Mouse (Mus musculus) intestine, embryonic 16.5 days (tissue): Measurements from ENCODE around the gene Olfr1477. TPM values are rescaled to one million over a fixed set of nuclear protein-coding genes. Genes with fewer than 3 reads are reported as not detected.
"Not testable (repeated sequence)": the region's sequence is repeated elsewhere in the genome, so short reads cannot be mapped to it uniquely, and the experiment has no call there.

ENCODE experiments used
- ATAC-seq: fragments of 200-750 bp; cut with Nextera tagmentation; 2 replicates; pipeline ENCODE4 v1.8.0; 2017; ENCODE audit warnings: moderate TSS enrichment, moderate library complexity
- H3K27ac ChIP-seq: fragments of 300-500 bp; sonication (generic); 2 replicates; pipeline ENCODE4 v1.5.1; 2014; ENCODE audit warnings: mild to moderate bottlenecking, low read length
- H3K27me3 ChIP-seq: fragments of 300-500 bp; sonication (generic); replicated peaks from 2 replicates; pipeline ENCODE4 v1.6.1; 2014; ENCODE audit warnings: low read length, control low read depth, mixed read lengths; ENCODE audit not compliant: control insufficient read depth, insufficient read depth
- H3K36me3 ChIP-seq: fragments of 300-500 bp; sonication (generic); 2 replicates; pipeline ENCODE4 v1.6.1; 2014; ENCODE audit warnings: low read length, control low read depth; ENCODE audit not compliant: control insufficient read depth, insufficient read depth
- H3K4me1 ChIP-seq: fragments of 300-500 bp; sonication (generic); 2 replicates; pipeline ENCODE4 v1.6.1; 2014; ENCODE audit warnings: low read length, control low read depth, mixed read lengths; ENCODE audit not compliant: control insufficient read depth, insufficient read depth
- H3K4me2 ChIP-seq: fragments of 300-500 bp; sonication (generic); 2 replicates; pipeline ENCODE4 v1.6.1; 2014; ENCODE audit warnings: low read depth, low read length, control low read depth
- H3K4me3 ChIP-seq: fragments of 300-500 bp; sonication (generic); 2 replicates; pipeline ENCODE4 v1.5.1; 2014; ENCODE audit warnings: mild to moderate bottlenecking, low read length
- H3K9ac ChIP-seq: fragments of 300-500 bp; sonication (generic); 2 replicates; pipeline ENCODE4 v1.6.1; 2014; ENCODE audit warnings: low read depth, low read length
- H3K9me3 ChIP-seq: fragments of 300-500 bp; sonication (generic); 2 replicates; pipeline ENCODE4 v1.6.1; 2016; ENCODE audit warnings: low read length, control low read depth; ENCODE audit not compliant: control insufficient read depth
- WGBS: fragments of 180-500 bp; shearing (Covaris S2); extraction: QIAGEN DNeasy Blood & Tissue Kit; methylation state at CpG from one replicate; pipeline ENCODE4 v1.1.7; 2014; 5-methylcytosine and 5-hydroxymethylcytosine counted together
- polyA plus RNA-seq: library from polyadenylated mRNA; unstranded; fragments of >200 nt; fragmentation: Nextera tagmentation; extraction: Ambion mirVana; gene quantifications from 2 replicates; pipeline ENCODE4 v1.2.1, GENCODE M21; 2015

Gene Olfr1477
- not detected in 2 replicates for polyA plus RNA-seq

DNA sequence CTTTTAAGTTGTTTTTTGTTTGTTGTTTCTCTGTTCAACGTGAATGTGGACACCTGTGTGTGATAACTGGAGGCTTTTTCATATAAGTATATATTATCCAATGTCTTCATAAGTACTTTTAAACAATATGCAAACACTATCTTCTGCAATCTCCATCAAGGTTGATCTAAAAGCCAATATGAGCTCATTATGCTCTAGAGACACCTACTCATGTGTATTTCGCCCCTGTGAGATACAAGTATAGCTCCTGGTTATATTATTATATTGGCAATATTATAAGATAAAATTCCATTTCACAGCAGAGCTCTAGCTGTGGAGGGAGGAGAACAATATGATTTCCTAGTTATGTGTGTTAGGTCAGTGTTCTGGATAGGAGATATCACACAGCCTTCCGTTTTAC lies at the start of gene Olfr1477:
Gene Olfr1477, plus strand, starts transcription at position 301 of the 400 bp plus-strand sequence.
- no peaks in the 10 kb centered on the region for H3K36me3 ChIP-seq
- H3K4me3 ChIP-seq: no peak within 1 kb of the TSS
- ATAC-seq: no peak
- H3K27me3 ChIP-seq: no peaks in the 10 kb centered on the region
- WGBS: 64% methylated on average over 3 of the region's 3 CpGs
- H3K9me3 ChIP-seq: peaks cover 3% of the 10 kb centered on the region; the same call in 1 of the 2 replicates
- no peak within 1 kb of the TSS for H3K4me2 ChIP-seq
- no peaks in the 10 kb centered on the region for H3K4me1 ChIP-seq
- H3K27ac ChIP-seq: no peak within 1 kb of the TSS
- no peak within 1 kb of the TSS for H3K9ac ChIP-seq

DNA sequence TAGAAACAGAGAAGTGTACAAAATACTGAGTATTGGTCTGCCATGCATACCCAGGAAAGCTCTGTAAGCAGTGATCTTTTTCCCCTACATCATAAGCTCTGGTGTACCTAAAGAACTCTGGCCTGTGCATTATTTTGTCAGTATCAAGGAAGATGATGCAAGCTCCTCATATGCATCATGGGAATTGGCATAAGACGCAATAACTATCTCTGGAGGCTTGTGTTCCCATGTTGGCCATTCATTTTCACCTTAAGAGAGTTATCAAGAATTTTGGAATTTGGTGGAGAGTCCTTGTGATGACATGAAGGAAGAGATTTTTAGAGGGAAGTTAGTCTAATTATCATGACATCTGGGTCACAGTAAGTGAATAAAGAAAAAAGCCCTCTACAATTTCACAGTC lies 44.4 kb upstream of the Olfr1477 start, which contains the start of gene Olfr1472:
Gene Olfr1472, minus strand, starts transcription at position 101 of the 400 bp plus-strand sequence.
- Histone ChIP-seq H3K27me3 (no peaks in the 10 kb centered on the region), H3K36me3 (no peaks in the 10 kb centered on the region), H3K9ac (no peak within 1 kb of the TSS), H3K9me3 (no peaks in the 10 kb centered on the region), H3K4me2 (no peak within 1 kb of the TSS), H3K4me3 (no peak within 1 kb of the TSS), H3K27ac (no peak within 1 kb of the TSS), H3K4me1 (no peaks in the 10 kb centered on the region)
- ATAC-seq: no peak
- 80% methylated on average over 1 of the region's 1 CpGs for WGBS

DNA sequence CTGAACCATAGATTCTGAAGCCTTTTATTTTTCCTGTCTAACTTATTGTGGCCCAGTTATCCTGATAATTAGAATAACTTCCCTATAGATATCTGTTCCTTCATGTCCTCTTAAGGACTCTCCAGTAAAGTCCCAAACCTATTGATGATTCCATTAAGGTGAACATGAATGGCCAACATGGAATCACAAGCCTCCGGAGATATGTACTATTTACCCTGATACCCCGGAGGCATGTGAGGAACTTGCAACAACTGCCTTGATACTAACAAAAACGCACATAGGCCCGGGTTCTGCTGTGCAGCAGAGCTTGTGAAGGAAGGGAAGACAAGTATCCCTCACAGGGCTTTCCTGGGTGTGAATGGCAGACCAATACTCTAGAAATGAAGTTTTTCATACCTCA lies 31.1 kb upstream of the Olfr1477 start, which contains the start of gene Olfr1474:
Gene Olfr1474, plus strand, starts transcription at position 301 of the 400 bp plus-strand sequence.
- H3K36me3 ChIP-seq, H3K4me3 ChIP-seq, H3K9me3 ChIP-seq, H3K9ac ChIP-seq, H3K27ac ChIP-seq, H3K27me3 ChIP-seq, H3K4me2 ChIP-seq, H3K4me1 ChIP-seq, ATAC-seq: not testable (repeated sequence)
- 82% methylated on average over 4 of the region's 4 CpGs for WGBS

DNA sequence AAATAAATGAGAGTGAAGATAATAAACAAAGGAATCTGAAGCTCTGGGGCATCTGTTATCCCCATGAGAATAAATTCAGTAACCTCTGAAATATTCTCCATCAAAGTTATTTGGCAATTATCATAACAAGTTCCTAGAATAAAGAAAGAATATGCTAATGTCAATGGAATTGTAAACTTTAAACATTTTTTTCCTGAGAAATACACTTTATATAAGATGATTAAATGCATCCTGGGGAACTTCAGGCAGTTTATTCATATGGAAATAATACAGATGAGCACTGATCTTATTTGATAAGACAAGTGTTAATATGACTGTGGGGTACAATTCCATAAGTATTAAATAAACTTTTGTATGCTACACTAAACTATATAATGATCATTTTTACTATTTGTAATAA lies 20.2 kb upstream of the Olfr1477 start, which contains the start of gene Olfr1475:
Gene Olfr1475, minus strand, starts transcription at position 101 of the 400 bp plus-strand sequence.
- no peak within 1 kb of the TSS for H3K27ac ChIP-seq
- no peaks in the 10 kb centered on the region for H3K36me3 ChIP-seq
- no peaks in the 10 kb centered on the region for H3K27me3 ChIP-seq
- no peak for ATAC-seq
- H3K9ac ChIP-seq: no peak within 1 kb of the TSS
- no peak within 1 kb of the TSS for H3K4me3 ChIP-seq
- no peaks in the 10 kb centered on the region for H3K4me1 ChIP-seq
- H3K4me2 ChIP-seq: no peak within 1 kb of the TSS
- no peaks in the 10 kb centered on the region for H3K9me3 ChIP-seq

DNA sequence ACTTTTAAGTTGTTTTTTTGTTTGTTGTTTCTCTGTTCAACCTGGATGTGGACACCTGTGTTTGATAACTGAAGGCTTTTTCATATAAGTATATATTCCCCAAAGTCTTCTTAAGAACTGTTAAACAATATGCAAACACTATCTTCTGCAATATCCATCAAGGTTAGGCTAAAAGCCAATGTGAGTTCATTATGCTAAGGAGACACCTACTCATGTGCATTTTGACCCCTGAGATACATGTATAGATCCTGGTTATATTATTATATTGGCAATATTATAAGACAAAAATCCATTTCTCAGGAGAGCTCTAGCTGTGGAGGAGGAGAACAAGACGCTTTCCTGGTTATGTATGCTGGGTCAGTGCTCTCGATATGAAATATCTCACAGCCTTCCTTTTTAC lies 27.3 kb downstream of the Olfr1477 start, which contains the start of gene Olfr1480:
Gene Olfr1480, plus strand, starts transcription at position 301 of the 400 bp plus-strand sequence.
- Histone ChIP-seq H3K27ac (no peak within 1 kb of the TSS), H3K4me2 (no peak within 1 kb of the TSS), H3K9ac (no peak within 1 kb of the TSS), H3K36me3 (no peaks in the 10 kb centered on the region), H3K4me1 (no peaks in the 10 kb centered on the region), H3K9me3 (0 out of 2 replicates have a peak, but pooled peaks cover 6% of the 10 kb centered on the region), H3K4me3 (no peak within 1 kb of the TSS), H3K27me3 (no peaks in the 10 kb centered on the region)
- no peak for ATAC-seq
- WGBS: 75% methylated on average over 2 of the region's 2 CpGs

Other genes starting within 250 kb of the Olfr1477 start
- not detected in 2 replicates for gene Olfr1465, start 185.0 kb upstream of the Olfr1477 start, polyA plus RNA-seq
- not detected in 2 replicates for gene Olfr1466, start 161.7 kb upstream of the Olfr1477 start, polyA plus RNA-seq
- not detected in 2 replicates for gene Olfr1467, start 138.3 kb upstream of the Olfr1477 start, polyA plus RNA-seq
- gene Olfr1469, start 92.7 kb upstream of the Olfr1477 start, polyA plus RNA-seq: not detected in 2 replicates
- not detected in 2 replicates for gene Olfr1471, start 57.1 kb upstream of the Olfr1477 start, polyA plus RNA-seq
- gene Olfr1472, start 44.5 kb upstream of the Olfr1477 start, polyA plus RNA-seq: not detected in 2 replicates
- gene Olfr1474, start 31.0 kb upstream of the Olfr1477 start, polyA plus RNA-seq: not detected in 2 replicates
- not detected in 2 replicates for gene Olfr1475, start 20.4 kb upstream of the Olfr1477 start, polyA plus RNA-seq
- not detected in 2 replicates for gene Olfr1480, start 27.4 kb downstream of the Olfr1477 start, polyA plus RNA-seq
- gene Olfr1484, start 83.0 kb downstream of the Olfr1477 start, polyA plus RNA-seq: not detected in 2 replicates
- not detected in 2 replicates for gene Olfr1487, start 116.8 kb downstream of the Olfr1477 start, polyA plus RNA-seq
- not detected in 2 replicates for gene Olfr1489, start 131.1 kb downstream of the Olfr1477 start, polyA plus RNA-seq
- gene Olfr1490, start 150.5 kb downstream of the Olfr1477 start, polyA plus RNA-seq: not detected in 2 replicates
- not detected in 2 replicates for gene Olfr1491, start 196.7 kb downstream of the Olfr1477 start, polyA plus RNA-seq
- not detected in 2 replicates for gene Olfr1493-ps1, start 222.7 kb downstream of the Olfr1477 start, polyA plus RNA-seq
- gene Olfr1494, start 239.2 kb downstream of the Olfr1477 start, polyA plus RNA-seq: not detected in 2 replicates